Mouse (Mus musculus) ZHBTc4 (cell line): ENCODE results near the gene Osbpl6.

ENCODE experiments used
- DNase-seq: peaks from one replicate; pipeline ENCODE4 v3.0.0-alpha.2; 2011; ENCODE audit warnings: low read depth, low spot score

Osbpl6 gene

GRCm38 (mm10) chr2:76406151-76406936, at the start of gene Osbpl6:
Gene Osbpl6, plus strand, starts transcription at chr2:76406508.
- DNase-seq: peak; percentile 60

- peak; percentile 72 for DNase-seq
These were observed 46.1 kb upstream of the Osbpl6 start, which contains the start of gene Cyct for GRCm38 (mm10) chr2:76360226-76360625. Gene Cyct, minus strand, starts transcription at chr2:76360450.

GRCm38 (mm10) chr2:76362111-76362510, 44.2 kb upstream of the Osbpl6 start:
- peak; percentile 73 for DNase-seq

- DNase-seq: no peak
These were observed 40.5 kb upstream of the Osbpl6 start for GRCm38 (mm10) chr2:76365811-76366210.

- DNase-seq: peak; percentile 84
These were observed 39.0 kb upstream of the Osbpl6 start for GRCm38 (mm10) chr2:76367188-76367922.

DNA sequence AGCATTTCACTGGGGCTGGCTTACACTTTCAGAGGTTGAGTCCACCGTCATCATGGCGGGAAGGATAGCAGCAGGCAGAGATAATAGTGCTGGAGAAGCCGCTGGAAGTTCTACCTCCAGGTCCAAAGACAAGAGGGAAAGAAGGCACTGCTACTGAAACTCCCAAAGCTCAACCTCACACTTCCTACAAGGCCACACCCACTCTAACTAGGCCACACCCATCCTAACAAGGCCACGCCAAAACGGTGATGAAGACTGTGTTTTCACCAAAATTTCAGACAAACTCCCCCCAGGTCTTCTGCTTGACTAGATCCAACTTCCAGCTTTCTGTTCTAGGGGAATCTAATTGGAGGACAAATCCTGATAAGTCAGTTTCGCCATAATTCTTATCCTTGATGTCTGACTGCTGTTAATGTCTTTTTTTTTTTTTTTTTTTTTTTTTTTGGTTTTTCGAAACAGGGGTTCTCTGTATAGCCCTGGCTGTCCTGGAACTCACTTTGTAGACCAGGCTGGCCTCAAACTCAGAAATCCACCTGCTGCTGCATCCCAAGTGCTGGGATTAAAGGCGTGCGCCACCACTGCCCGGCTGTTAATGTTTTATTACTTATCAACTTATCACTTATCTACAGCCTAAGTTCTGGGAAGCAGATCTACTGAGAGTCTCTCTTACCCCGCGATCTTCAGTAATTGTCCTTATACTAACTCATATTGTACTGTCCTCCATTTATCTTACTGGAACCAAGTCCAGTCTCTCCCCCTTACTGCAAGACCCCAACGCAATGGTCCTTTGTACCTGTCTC, 37.2 kb upstream of the Osbpl6 start:
- DNase-seq: peak; percentile 24

- peak; percentile 96 for DNase-seq
These were observed 36.3 kb upstream of the Osbpl6 start, which contains the start of gene Rbm45 for GRCm38 (mm10) chr2:76369821-76370655. Gene Rbm45, plus strand, starts transcription at chr2:76369984.

- no peak for DNase-seq
These were observed 35.7 kb upstream of the Osbpl6 start for GRCm38 (mm10) chr2:76370656-76370922.

GRCm38 (mm10) chr2:76372244-76372643, 34.1 kb upstream of the Osbpl6 start:
- DNase-seq: no peak

GRCm38 (mm10) chr2:76374544-76375206, 31.6 kb upstream of the Osbpl6 start:
- DNase-seq: no peak

GRCm38 (mm10) chr2:76378646-76379045, 27.7 kb upstream of the Osbpl6 start:
- DNase-seq: peak; percentile 76

DNA sequence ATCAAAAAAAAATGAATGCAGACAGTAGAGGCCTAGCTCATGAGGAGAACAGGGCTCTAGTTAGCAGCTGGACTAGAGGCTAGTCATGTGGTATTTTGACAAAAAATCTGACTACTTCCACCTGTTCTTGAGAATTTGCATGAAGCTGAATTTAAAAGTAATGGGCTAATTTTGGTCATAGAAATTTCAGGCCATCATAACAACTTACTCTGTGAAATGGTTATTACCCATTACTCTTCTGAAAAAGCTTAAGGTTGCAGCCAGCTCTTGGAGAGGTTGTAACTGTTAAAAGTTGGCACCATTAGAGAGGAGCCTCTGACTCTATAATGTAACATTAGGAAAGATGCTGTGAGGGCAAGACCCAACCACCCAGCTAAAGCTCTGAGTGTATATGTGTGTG, 19.8 kb upstream of the Osbpl6 start:
- DNase-seq: no peak

GRCm38 (mm10) chr2:76400178-76400577, 6.1 kb upstream of the Osbpl6 start:
- peak; percentile 71 for DNase-seq

GRCm38 (mm10) chr2:76405596-76406150, 635 bp upstream of the Osbpl6 start:
- DNase-seq: peak; percentile 42

DNA sequence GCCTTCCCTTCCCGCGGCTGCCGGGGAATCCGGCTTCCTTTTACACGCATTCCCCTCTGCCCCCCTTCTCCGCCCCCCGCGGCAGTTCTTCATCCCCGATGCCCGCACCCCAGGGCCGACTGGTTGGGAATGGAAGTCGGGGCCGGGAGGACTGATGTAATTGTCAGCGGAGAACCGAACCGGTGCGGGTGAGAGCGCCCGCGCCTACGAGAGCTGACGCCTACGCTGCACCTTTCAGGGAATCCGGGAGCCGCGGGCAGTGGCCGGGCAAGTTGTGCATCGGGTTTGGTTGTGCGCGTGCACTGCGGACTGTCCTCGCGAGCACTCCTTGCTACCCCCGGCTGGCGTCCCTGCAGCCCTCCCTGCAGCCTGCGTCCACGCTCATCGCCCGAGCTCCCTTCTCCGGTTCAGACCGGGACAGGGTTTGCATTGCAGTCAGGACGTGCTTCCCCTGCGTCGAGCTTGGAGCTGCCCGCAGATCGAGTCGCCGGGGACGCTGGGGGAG, 681 bp downstream of the Osbpl6 start:
- peak; percentile 73 for DNase-seq

GRCm38 (mm10) chr2:76409526-76409925, 3.2 kb downstream of the Osbpl6 start:
- DNase-seq: no peak

- DNase-seq: no peak
These were observed 3.7 kb downstream of the Osbpl6 start for GRCm38 (mm10) chr2:76409986-76410385.

DNA sequence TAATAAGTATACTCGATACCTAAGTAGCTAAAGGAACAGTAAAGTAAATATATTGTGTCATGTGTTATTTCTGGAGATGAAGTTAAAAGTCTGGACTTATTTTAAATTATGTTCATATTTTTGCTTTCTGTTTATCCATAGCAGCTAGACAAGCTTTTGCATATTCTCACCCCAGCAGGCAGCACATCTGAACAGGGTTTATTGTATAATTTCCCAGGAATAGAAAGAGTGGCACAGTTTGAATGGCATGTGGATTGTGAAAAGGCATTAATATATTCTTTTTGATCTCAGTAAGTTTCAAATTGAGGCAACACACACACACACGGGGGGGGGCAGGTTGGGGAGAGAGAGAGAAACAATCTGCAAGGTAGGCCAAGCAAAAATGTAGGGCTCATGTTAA, 6.6 kb downstream of the Osbpl6 start:
- DNase-seq: no peak

- DNase-seq: no peak
These were observed 11.3 kb downstream of the Osbpl6 start for GRCm38 (mm10) chr2:76417446-76418141.

DNA sequence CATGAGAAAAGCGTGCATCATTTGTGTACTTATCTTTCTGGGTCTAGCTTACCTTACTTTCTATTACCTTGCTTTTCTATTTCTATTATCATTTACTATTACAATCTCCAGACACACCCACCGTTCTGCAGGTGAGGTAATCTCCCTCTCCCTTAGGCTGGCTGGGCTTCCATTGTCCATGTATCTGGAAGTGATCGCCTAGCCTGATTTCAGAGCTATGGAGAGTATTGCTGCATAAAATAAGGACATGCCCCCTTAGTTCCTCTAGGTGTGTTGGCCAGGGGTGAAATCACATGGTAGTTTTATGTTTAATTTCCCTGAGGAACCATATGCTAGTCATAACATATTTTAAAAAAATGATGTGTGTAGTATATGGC, 11.8 kb downstream of the Osbpl6 start:
- DNase-seq: no peak
